Mouse (Mus musculus): ENCODE data around the gene Cd300ld. TPM values are rescaled to one million over a fixed set of nuclear protein-coding genes. Genes with fewer than 3 reads are reported as not detected.

The Cd300ld gene
- polyA plus RNA-seq, 1 experiment from 2014 or later = 0.36 TPM

- H3K36me3 ChIP-seq (ENCODE audit: control insufficient read depth, insufficient read depth, low read length) = no peaks in the 10 kb centered on the region
- ATAC-seq (ENCODE audit: insufficient number of reproducible peaks, insufficient read depth, low FRiP score, low read depth) = no peak
- H3K9ac ChIP-seq (ENCODE audit: low read length) = no peak within 1 kb of the TSS
- H3K27ac ChIP-seq (replicated peaks in 1 of 2; ENCODE audit: control insufficient read depth in 1 of 2, insufficient read depth in 1 of 2, low read depth in 2 of 2, low read length in 2 of 2) = no peak within 1 kb of the TSS
- H3K27me3 ChIP-seq (ENCODE audit: control insufficient read depth, insufficient read depth, low read length) = no peaks in the 10 kb centered on the region
- H3K4me2 ChIP-seq (ENCODE audit: low read length) = no peak within 1 kb of the TSS
- H3K4me3 ChIP-seq (ENCODE audit: control insufficient read depth in 1 of 2, insufficient read depth in 1 of 2, low read depth in 1 of 2, low read length in 2 of 2) = no peak within 1 kb of the TSS
- WGBS = 81% methylated on average over 9 of the region's 9 CpGs
- peaks cover 9% of the 10 kb centered on the region for H3K9me3 ChIP-seq (ENCODE audit: control insufficient read depth, low read length)
- H3K4me1 ChIP-seq (ENCODE audit: control insufficient read depth in 2 of 2, insufficient read depth in 2 of 2, low read length in 2 of 2) = peaks cover 0 to 4% of the 10 kb centered on the region in 2 experiments; a peak in 1 of 4 replicates
These were observed 20.9 kb downstream of the Cd300ld start, which contains the start of gene Cd300c for GRCm38 (mm10) chr11:114968752-114969207. TSS of gene Cd300c (minus strand) at chr11:114969157.

GRCm38 (mm10) chr11:114965182-114965828 is 24.4 kb downstream of the Cd300ld start:
- WGBS = 41% methylated on average over 3 of the region's 3 CpGs
- Histone ChIP-seq H3K4me1 (ENCODE audit: control insufficient read depth in 2 of 2, insufficient read depth in 2 of 2, low read length in 2 of 2) (peaks cover 0 to 4% of the 10 kb centered on the region in 2 experiments; a peak in 1 of 4 replicates), H3K36me3 (ENCODE audit: control insufficient read depth, insufficient read depth, low read length) (no peaks in the 10 kb centered on the region), H3K9me3 (ENCODE audit: control insufficient read depth, low read length) (no peaks in the 10 kb centered on the region), H3K4me2 (ENCODE audit: low read length) (no peak overlapping the region), H3K27ac (replicated peaks in 1 of 2; ENCODE audit: control insufficient read depth in 1 of 2, insufficient read depth in 1 of 2, low read depth in 2 of 2, low read length in 2 of 2) (peak overlapping the region in 1 of 2 experiments; percentile 5; a peak in 1 of 4 replicates), H3K9ac (ENCODE audit: low read length) (no peak overlapping the region), H3K4me3 (ENCODE audit: control insufficient read depth in 1 of 2, insufficient read depth in 1 of 2, low read depth in 1 of 2, low read length in 2 of 2) (no peak overlapping the region), H3K27me3 (ENCODE audit: control insufficient read depth, insufficient read depth, low read length) (no peaks in the 10 kb centered on the region)
- ATAC-seq (ENCODE audit: insufficient number of reproducible peaks, insufficient read depth, low FRiP score, low read depth) = 0 out of 2 replicates have a peak, but pooled peaks have one; percentile 31

- WGBS = 68% methylated on average over 1 of the region's 1 CpGs
- Histone ChIP-seq H3K4me1 (ENCODE audit: control insufficient read depth in 2 of 2, insufficient read depth in 2 of 2, low read length in 2 of 2) (peaks cover 0 to 1% of the 10 kb centered on the region in 2 experiments; a peak in 1 of 4 replicates), H3K9me3 (ENCODE audit: control insufficient read depth, low read length) (no peaks in the 10 kb centered on the region), H3K4me3 (ENCODE audit: control insufficient read depth in 1 of 2, insufficient read depth in 1 of 2, low read depth in 1 of 2, low read length in 2 of 2) (no peak overlapping the region), H3K36me3 (ENCODE audit: control insufficient read depth, insufficient read depth, low read length) (no peaks in the 10 kb centered on the region), H3K27ac (replicated peaks in 1 of 2; ENCODE audit: control insufficient read depth in 1 of 2, insufficient read depth in 1 of 2, low read depth in 2 of 2, low read length in 2 of 2) (no peak overlapping the region), H3K4me2 (ENCODE audit: low read length) (no peak overlapping the region), H3K9ac (ENCODE audit: low read length) (no peak overlapping the region), H3K27me3 (ENCODE audit: control insufficient read depth, insufficient read depth, low read length) (no peaks in the 10 kb centered on the region)
- no peak for ATAC-seq (ENCODE audit: insufficient number of reproducible peaks, insufficient read depth, low FRiP score, low read depth)
These were observed 29.4 kb downstream of the Cd300ld start for GRCm38 (mm10) chr11:114960369-114960768.

- no peak for ATAC-seq (ENCODE audit: insufficient number of reproducible peaks, insufficient read depth, low FRiP score, low read depth)
- Histone ChIP-seq H3K9ac (ENCODE audit: low read length) (no peak within 1 kb of the TSS), H3K4me2 (ENCODE audit: low read length) (no peak within 1 kb of the TSS), H3K9me3 (ENCODE audit: control insufficient read depth, low read length) (no peaks in the 10 kb centered on the region), H3K27ac (replicated peaks in 1 of 2; ENCODE audit: control insufficient read depth in 1 of 2, insufficient read depth in 1 of 2, low read depth in 2 of 2, low read length in 2 of 2) (no peak within 1 kb of the TSS), H3K4me1 (ENCODE audit: control insufficient read depth in 2 of 2, insufficient read depth in 2 of 2, low read length in 2 of 2) (peaks cover 4 to 12% of the 10 kb centered on the region in 2 experiments; a peak in 3 of 4 replicates), H3K4me3 (ENCODE audit: control insufficient read depth in 1 of 2, insufficient read depth in 1 of 2, low read depth in 1 of 2, low read length in 2 of 2) (no peak within 1 kb of the TSS), H3K27me3 (ENCODE audit: control insufficient read depth, insufficient read depth, low read length) (no peaks in the 10 kb centered on the region), H3K36me3 (ENCODE audit: control insufficient read depth, insufficient read depth, low read length) (no peaks in the 10 kb centered on the region)
- WGBS = 25% methylated on average over 6 of the region's 6 CpGs
These were observed 55.6 kb downstream of the Cd300ld start, which contains the start of gene Cd300lb for GRCm38 (mm10) chr11:114934144-114934543. TSS of gene Cd300lb (minus strand) at chr11:114934386.

- Histone ChIP-seq H3K4me2 (ENCODE audit: low read length) (no peak overlapping the region), H3K9ac (ENCODE audit: low read length) (no peak overlapping the region), H3K27ac (replicated peaks in 1 of 2; ENCODE audit: control insufficient read depth in 1 of 2, insufficient read depth in 1 of 2, low read depth in 2 of 2, low read length in 2 of 2) (no peak overlapping the region), H3K4me3 (ENCODE audit: control insufficient read depth in 1 of 2, insufficient read depth in 1 of 2, low read depth in 1 of 2, low read length in 2 of 2) (no peak overlapping the region), H3K9me3 (ENCODE audit: control insufficient read depth, low read length) (no peaks in the 10 kb centered on the region), H3K36me3 (ENCODE audit: control insufficient read depth, insufficient read depth, low read length) (no peaks in the 10 kb centered on the region), H3K4me1 (ENCODE audit: control insufficient read depth in 2 of 2, insufficient read depth in 2 of 2, low read length in 2 of 2) (peaks cover 9 to 17% of the 10 kb centered on the region in 2 experiments), H3K27me3 (ENCODE audit: control insufficient read depth, insufficient read depth, low read length) (no peaks in the 10 kb centered on the region)
- ATAC-seq (ENCODE audit: insufficient number of reproducible peaks, insufficient read depth, low FRiP score, low read depth) = no peak
- WGBS = 56% methylated on average over 4 of the region's 4 CpGs
These were observed 56.1 kb downstream of the Cd300ld start for GRCm38 (mm10) chr11:114933591-114933990.

Other genes starting within 250 kb of the Cd300ld start
- 0.16 and 0.28 TPM in 2 replicates for gene Kif19a, start 224.5 kb downstream of the Cd300ld start, polyA plus RNA-seq (2014; fragmentation: Nextera tagmentation; extraction: Ambion mirVana)
- not detected in 2 replicates for gene Btbd17, start 194.0 kb downstream of the Cd300ld start, polyA plus RNA-seq (2014; fragmentation: Nextera tagmentation; extraction: Ambion mirVana)
- not detected in 2 replicates for gene Gpr142, start 191.0 kb downstream of the Cd300ld start, polyA plus RNA-seq (2014; fragmentation: Nextera tagmentation; extraction: Ambion mirVana)
- gene Gprc5c, start 138.8 kb downstream of the Cd300ld start, polyA plus RNA-seq (2014; fragmentation: Nextera tagmentation; extraction: Ambion mirVana) = 15.2 and 18.0 TPM in 2 replicates
- gene Cd300a, start 99.9 kb downstream of the Cd300ld start, polyA plus RNA-seq (2014; fragmentation: Nextera tagmentation; extraction: Ambion mirVana) = 1.1 and 1.4 TPM in 2 replicates
- 0.39 and 0.54 TPM in 2 replicates for gene Cd300lb, start 55.5 kb downstream of the Cd300ld start, polyA plus RNA-seq (2014; fragmentation: Nextera tagmentation; extraction: Ambion mirVana)
- gene Cd300c, start 20.8 kb downstream of the Cd300ld start, polyA plus RNA-seq (2014; fragmentation: Nextera tagmentation; extraction: Ambion mirVana) = not detected in 2 replicates
- 4.1 and 4.2 TPM in 2 replicates for gene Cd300c2, start 12.0 kb upstream of the Cd300ld start, polyA plus RNA-seq (2014; fragmentation: Nextera tagmentation; extraction: Ambion mirVana)
- gene Cd300ld2, start 26.3 kb upstream of the Cd300ld start, polyA plus RNA-seq (2014; fragmentation: Nextera tagmentation; extraction: Ambion mirVana) = not detected in 2 replicates
- gene Cd300ld4, start 37.1 kb upstream of the Cd300ld start, polyA plus RNA-seq (2014; fragmentation: Nextera tagmentation; extraction: Ambion mirVana) = not detected in 2 replicates
- not detected in 2 replicates for gene Cd300ld5, start 47.8 kb upstream of the Cd300ld start, polyA plus RNA-seq (2014; fragmentation: Nextera tagmentation; extraction: Ambion mirVana)
- gene Cd300ld3, start 58.5 kb upstream of the Cd300ld start, polyA plus RNA-seq (2014; fragmentation: Nextera tagmentation; extraction: Ambion mirVana) = not detected in 2 replicates
- 0.09 TPM in 1 of 2 replicates, not detected in the other for gene Cd300e, start 72.3 kb upstream of the Cd300ld start, polyA plus RNA-seq (2014; fragmentation: Nextera tagmentation; extraction: Ambion mirVana)
- gene Rab37, start 101.5 kb upstream of the Cd300ld start, polyA plus RNA-seq (2014; fragmentation: Nextera tagmentation; extraction: Ambion mirVana) = 0.78 and 0.89 TPM in 2 replicates
- 0.22 and 0.61 TPM in 2 replicates for gene Cd300lf, start 144.1 kb upstream of the Cd300ld start, polyA plus RNA-seq (2014; fragmentation: Nextera tagmentation; extraction: Ambion mirVana)
- gene Slc9a3r1, start 173.4 kb upstream of the Cd300ld start, polyA plus RNA-seq (2014; fragmentation: Nextera tagmentation; extraction: Ambion mirVana) = 18.0 and 21.9 TPM in 2 replicates
- 6.5 and 8.4 TPM in 2 replicates for gene Tmem104, start 197.6 kb upstream of the Cd300ld start, polyA plus RNA-seq (2014; fragmentation: Nextera tagmentation; extraction: Ambion mirVana)
- 16.5 and 16.6 TPM in 2 replicates for gene Nat9, start 197.9 kb upstream of the Cd300ld start, polyA plus RNA-seq (2014; fragmentation: Nextera tagmentation; extraction: Ambion mirVana)